Mouse (Mus musculus): Measurements from ENCODE around the gene Galnt9.

Gene Galnt9

DNA sequence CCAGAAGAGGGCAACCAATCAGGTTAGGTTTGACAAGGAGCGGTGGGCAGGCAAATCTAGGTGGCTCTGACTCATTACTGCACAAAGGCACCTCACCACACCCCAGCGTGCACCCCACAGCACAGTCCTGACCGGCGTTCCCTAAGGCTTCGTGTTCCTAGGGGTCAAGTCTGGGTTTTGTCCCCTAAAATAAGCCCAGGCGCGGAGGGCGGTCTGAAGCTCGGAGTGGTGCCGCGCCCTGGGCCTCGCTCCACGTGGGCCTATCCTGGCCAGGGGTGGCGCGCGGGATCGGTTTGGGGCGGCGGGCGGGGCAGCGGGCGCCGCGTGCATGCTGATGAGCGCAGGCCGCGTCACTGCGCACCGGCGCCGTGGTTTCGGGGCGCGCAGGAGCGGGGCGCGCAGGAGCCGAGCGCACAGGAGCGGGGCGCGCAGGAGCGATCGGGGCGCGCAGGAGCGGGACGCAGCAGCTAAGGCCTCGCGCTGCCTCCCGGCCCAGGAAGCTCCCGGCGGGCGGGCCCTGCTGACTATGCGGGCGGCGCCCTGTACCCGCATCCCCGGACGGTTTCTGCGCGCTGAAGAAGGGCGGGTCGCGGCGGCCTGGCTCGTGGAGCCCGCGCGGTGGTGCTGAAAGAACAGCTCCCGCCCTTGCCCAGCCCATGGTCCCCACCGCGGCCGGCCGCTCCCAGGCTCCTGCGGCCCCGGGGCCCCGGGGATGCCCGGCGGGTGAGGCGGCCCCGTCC, at the start of gene Galnt9:
Gene Galnt9, plus strand, starts transcription at position 405 of the 740 bp plus-strand sequence.
- DNase-seq (ENCODE audit: low spot score), result peak; percentile 87

DNA sequence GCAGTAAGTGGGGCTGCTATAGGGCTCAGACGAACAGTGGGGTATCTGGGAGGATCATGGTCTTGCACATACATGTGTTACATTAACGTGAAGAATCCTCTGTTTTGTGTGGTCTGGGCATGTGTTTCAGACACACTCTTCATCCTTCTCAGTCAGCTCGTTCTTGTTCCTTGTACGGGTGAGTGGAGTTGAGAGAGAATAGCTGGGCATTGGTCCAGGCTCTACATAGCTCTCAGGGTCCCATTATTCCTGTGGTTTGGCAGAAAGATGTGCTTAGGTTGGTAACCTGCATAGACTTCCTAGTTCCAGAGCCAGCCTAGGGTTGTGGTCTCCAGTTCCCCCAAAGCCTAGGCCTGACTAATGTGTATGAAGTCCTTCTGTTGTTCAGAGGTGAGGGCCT, 49.8 kb upstream of the Galnt9 start:
- DNase-seq (ENCODE audit: low spot score), result no peak

DNA sequence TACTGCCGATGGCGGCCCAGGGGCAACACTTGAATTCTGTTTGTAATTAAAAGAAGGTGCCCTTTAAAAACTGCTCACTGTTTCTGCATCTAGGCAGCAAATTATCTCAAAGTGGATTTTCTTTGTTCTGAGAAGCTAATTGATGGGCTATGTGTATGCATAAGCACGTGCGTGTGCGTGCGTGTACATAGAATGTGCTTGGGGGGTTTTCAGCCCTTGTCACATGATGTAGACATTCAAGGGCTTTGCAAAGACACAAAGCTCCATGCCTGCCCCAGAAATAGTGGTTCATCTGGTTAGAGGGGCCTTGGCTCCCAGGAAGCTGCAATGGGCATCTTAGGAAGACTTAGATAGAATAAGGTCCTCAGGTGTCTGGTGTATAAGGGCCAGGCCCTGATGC, 49.1 kb upstream of the Galnt9 start:
- no peak for DNase-seq (ENCODE audit: low spot score)

DNA sequence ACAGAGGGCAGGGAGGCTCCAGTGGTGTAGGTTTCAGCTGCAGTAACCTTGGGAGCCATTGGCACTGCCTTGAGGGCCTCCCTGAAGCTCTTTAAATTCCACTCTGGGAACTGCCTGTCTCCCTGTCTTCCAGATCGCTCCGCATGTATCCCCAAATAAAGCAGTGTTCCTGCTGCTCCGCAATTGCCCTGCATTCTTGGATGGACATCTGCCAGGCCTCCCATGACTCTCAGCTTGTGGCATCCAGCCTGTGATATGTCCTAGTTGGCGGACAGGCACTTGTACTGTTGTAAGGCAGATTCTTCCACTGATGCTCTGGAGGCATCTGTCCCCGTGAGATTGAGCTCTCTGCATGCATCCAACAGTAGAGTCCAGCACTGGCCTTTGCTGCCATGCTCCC, 46.6 kb upstream of the Galnt9 start:
- DNase-seq (ENCODE audit: low spot score), result no peak

DNA sequence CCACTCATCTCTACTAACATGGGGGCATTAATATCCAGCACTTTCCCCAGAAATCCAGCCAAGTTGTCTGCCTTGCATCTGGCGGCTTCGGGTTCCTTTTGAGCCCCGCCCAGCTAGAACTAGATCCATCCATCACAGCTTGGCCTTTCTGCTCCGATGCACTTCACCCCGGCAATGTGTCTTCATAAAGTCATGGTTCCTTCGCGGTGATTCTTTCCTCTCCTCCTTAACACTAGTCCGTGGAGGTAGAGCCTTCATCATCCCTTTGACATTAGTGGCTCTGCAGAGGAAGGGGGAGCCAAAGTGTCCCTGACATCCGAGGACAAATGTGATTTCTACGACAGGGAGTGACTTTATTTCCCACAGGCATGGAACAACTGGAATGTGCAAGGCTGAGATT, 46.1 kb upstream of the Galnt9 start:
- DNase-seq (ENCODE audit: low spot score), result no peak

DNA sequence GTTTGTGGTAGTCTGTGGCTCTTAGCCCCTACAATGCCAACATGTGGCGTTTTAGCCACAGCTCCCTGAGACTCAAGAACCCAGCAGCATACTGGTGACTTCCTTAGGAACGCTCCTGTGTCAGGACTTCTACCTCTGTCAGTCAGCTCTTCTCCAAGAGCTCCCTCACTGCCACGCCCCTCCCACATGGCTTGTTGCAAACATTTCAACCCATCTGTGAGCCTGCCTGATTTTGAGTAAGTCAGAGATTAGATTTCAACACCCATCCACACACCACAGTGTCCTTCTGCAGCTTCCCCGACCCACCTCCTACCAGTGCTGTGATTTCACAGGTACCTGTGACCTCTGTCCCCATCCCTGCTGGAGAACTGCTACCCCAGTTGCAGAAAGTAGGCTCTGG, 43.9 kb upstream of the Galnt9 start:
- DNase-seq (ENCODE audit: low spot score), result no peak

DNA sequence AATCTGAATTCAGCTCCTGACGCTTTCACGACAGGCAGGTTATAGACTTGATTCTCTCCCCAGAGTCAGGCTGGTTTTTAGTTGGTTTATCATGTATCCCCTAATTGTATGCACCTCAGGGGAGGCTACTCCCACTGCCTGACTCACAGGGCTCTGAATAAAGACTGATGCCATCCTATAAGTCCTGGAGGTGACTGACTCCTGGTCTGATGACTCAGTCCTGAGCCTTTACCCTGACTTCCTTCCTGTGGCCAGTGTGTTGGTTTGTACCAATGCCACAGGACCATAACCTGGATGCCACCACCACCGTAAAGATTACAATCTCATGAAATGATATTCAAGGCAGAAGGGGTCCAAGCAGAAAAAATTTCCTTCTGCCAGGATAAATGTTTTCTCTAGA, 40.8 kb upstream of the Galnt9 start:
- DNase-seq (ENCODE audit: low spot score), result no peak

DNA sequence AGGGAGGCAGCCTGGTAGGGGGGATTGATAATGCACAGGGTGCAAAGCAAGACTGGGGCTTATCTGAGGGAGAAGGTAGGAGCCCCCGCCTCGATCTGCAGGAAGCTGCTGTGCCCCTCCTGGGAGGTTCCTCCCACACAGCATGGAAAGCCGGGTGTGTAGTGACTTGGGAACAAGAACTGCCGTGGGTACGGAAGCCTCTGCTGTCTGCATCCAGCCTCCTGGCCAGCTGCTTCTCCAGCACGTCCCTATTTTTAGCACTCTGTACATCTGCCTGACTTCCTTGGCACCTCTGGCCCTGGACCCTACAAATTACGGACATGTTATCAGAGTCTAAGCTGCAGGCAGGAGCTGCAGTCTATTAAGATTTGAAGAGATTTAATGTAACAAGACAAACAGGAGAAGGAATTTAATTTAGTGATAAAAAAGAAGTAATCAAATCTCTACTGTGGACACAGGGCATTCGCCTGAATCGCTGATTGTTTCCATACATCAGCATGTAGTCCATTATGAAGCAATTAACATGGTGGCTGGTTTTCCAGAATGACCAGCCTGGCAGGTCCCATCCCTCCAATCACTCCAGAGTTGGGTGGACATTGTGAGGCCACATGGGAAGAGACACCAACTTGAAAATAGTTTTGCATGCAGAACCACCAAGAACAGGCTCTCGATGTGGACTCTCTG, 38.4 kb upstream of the Galnt9 start:
- DNase-seq (ENCODE audit: low spot score), result no peak

DNA sequence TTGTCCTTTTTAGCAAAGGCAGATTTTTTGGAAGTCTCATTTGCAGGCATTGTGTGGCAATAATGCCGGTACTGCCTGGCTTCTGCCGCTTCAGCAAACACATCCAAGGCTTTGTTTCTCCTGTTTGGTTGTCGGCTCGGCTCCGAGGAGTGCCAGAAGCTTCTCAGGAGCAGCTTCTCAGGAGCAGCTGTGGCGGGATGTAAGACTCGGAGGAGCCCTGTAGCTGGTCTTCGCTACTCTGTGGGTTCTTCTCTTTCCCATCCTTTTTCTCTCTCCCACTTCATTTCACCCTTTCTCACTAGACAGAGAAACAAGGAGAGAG, 37.9 kb upstream of the Galnt9 start:
- DNase-seq (ENCODE audit: low spot score), result no peak

DNA sequence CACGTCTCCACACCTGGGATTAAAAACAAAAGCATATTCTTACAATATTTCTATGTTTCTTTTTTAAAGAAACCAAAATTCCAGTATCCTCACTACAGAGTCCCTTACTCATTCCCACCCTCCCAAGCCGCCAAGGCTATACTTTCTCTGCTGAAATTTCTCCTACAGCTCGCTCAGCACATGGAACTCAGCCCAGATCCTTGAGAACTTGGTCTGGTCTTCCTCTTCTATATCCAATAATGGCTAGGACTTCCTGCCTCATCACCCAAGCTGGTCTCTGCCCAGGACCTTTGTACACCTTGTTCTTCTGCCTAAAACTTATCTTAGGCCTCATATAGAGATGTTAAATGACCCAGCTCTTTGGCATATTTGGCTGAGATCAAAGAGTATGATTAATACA, 37.3 kb upstream of the Galnt9 start:
- no peak for DNase-seq (ENCODE audit: low spot score)

DNA sequence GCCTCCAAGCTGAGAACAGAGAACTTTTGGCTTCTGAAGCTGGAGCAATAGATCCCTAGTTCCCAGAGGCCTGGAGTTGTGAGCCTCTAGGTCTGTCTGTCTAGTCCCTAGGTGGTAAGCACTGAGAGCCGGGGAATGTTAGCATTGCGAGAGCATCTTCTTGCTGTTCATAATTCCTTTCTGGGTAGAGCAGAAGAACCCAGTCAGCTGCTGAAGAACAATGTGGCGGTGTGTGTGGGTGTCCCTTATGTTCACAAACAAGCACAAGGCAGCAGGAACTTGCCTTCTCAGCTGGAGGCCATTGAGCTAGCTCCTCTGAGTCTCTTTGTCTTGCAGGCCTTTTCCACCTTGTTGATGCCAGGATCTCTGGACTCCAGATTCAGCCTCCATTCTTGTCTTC, 36.2 kb upstream of the Galnt9 start:
- no peak for DNase-seq (ENCODE audit: low spot score)

DNA sequence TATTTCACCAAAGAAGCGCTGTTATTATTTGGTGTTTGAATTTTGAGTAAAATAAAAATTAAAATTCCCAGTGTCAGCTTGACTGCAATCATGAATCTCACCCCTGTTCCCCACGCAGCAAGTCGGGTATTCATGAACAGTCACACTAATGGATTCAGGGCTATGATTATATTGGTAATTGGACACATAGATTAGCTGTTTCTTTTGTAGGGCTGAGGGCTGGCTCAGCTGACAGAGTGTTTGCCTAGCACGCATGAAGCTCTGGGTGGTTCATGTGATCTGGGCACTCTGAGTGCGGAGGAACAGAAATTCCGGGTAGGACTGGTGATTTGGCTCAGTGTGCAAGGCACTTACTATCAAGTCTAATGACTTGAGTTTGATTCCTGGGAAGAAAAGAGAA, 33.8 kb upstream of the Galnt9 start:
- DNase-seq (ENCODE audit: low spot score), result no peak

DNA sequence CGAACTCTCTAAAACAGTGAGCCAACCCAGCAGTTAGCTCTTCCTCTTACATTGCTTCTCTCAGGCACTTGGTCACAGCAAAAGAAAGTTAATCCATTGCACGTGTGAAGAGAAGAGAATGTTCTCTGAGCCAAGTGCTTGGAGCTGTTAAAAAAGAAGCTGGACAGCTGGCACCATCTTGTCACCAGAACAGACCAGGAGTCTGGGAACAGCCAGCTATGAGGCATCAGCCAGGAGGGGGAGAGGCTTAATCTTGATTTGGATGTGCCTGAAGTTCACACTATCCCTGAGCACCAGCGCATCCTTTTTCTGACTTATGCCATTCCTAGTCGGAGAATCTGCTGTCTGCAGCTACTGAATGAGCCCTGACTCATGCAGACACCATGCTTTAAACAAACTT, 30.4 kb upstream of the Galnt9 start:
- no peak for DNase-seq (ENCODE audit: low spot score)

DNA sequence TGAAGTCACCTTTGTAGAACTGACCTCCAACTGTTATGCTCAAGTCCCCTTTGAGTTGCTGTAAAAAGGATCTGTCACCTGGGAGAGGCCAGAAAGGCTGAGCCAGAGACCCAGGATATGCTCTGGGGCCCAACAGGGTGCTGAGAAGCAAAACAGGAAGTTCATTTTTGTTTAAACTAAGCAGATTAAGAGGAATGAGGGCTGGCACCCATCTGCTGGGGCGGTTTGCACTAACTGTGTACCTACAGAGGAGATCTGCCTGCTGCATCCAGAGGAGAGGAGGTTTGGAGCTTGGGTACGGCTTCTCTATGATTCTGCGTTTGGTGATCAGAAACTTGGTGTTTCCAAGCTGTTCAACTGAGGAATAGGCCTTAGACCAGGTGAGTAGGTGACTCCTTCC, 29.5 kb upstream of the Galnt9 start:
- DNase-seq (ENCODE audit: low spot score), result no peak

DNA sequence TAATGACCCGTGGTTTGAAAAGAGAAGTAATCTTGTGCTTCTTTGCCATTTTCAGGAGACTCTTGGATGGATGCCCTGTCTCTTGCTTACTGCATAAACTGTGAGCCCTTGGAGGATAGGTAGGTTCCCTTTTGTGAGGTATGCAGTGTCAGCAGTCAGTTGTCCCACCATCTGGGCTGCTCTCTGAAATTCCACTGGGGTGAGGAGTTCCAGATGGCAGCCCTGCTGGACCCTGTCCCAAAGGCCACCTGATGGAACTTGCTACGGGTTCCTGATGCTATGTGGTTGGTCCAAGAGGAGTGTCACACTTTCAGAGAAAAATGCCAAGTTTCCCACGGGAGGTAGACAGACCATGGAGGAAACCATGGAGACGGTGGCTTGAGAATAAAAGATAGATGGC, 27.8 kb upstream of the Galnt9 start:
- no peak for DNase-seq (ENCODE audit: low spot score)

DNA sequence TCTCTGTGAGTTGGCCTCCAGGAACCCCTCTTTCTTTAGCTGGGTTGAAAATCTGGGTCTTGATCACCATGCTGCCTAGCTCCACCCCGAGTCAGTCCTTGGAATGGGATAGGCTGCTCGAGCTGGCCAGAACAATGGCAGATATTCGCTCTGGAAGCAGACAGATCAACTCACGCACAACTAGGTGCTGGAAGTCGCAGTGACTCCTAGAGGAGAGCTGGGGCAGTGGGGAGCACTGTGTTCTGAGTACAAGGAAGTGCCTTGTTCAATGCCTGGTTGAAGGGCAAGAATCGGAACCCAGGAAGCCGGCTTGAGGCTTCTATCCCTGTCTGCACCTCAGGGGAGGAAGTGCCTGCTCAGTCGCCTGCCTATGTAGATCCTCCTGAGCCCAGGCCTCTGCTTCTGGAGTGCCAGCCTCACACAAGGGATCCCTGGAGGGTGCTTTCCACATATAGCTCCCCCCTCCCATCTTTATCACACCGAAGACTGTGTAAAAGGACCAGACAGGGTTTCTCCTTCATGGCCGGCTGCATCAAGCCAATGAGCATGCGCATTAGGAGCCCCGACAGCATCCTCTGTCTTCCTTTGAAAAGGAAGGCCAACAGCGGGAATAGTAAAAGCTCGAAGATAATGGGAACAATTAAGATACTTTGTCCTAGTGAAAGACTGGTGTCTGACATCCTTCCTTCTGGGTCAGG, 25.9 kb upstream of the Galnt9 start:
- DNase-seq (ENCODE audit: low spot score), result no peak

DNA sequence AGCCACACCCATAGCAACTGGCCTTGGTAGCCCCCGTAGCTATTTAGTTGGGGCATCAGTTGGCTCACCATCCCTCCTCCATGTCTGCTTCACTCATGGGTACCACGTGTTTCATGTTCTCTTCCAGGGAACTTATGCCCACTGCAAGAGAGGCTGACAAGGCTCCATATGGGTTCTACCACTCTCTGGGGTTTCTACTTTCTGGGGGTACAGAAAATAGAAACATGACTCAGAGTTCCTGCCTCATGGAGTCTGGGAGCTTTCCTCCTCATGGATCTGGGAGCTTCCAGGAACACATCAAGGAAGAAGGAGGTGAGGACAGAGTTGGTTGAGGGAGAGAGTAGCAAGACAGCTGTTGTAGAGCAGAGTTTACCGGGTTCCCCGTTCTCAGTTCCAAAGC, 23.2 kb upstream of the Galnt9 start:
- DNase-seq (ENCODE audit: low spot score), result no peak

DNA sequence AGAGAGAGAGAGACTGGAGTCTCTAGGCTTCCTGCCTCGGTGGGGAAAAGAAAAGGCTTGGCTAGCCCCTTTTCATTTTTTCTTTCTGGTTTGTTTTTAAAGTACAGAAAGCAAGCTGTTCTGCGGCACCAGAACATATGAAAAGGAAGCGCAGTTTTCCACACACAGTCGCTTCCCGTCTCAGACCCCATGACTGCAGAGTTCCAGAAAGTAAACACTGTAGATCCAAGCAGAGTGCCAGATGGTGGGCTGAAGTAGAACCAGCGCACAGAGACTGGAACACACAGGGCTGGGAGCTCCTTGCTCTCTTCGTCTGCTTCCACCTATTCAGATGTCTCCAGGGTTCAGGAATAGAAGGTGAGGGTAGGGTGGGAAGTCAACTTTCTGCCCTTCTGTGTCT, 22.3 kb upstream of the Galnt9 start:
- DNase-seq (ENCODE audit: low spot score), result no peak

DNA sequence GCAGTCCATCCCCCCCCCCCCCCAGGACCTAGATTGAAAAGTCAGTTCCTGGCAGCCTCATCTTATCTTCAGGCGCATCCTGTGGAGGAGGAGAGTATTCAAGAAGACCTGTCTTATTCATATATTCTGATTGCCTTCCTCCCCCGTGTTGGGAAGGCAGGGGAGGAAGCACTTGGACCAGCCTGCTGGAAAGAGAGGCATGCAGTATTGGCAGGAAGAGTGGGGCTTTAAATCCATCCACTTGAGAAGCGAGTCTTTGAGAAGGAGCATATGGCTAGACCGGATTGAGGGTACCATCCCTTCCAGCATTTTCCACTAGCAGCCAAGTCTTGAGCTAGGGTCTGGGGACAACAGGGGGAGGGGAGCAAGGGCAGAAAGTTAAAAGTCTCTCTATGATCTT, 20.9 kb upstream of the Galnt9 start:
- DNase-seq (ENCODE audit: low spot score), result no peak

DNA sequence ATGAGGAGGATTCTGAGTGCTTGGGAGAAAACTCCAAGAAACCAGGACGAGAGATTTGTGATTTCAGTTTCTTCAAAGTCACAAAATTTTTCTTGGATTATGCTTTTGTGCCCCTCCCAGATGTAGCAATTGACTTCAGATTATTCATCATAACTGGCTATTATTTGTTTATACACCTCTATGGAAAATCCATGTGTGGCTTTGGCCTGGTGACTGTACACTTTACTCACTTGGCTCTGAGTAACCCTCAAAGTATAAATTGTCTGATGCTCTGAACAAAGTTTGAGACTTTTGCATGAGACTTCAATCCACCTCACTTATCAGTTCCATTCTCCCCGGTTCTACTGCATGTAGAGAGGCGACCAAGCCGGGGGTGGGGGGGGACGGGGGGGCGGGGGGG, 18.5 kb upstream of the Galnt9 start:
- DNase-seq (ENCODE audit: low spot score), result no peak

DNA sequence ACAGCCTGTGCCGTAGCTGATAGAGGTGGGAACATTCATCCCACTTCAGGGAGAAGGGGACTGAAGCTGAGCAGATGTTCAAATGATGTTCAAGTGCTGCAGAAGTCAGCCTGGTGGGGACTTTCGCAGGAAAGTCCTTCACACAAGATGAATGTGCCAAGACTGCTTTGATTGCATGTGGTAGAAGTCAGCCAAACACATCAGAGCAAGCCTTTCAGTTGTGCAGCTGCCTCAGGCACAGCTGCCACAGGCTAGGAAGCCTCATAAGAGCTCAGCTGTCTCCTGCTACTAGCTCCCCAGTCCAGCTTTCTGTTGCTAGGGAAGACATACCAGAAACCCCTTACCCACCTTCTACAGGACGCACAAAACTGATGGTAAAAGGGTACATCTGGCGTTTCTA, 17.6 kb upstream of the Galnt9 start:
- DNase-seq (ENCODE audit: low spot score), result no peak

DNA sequence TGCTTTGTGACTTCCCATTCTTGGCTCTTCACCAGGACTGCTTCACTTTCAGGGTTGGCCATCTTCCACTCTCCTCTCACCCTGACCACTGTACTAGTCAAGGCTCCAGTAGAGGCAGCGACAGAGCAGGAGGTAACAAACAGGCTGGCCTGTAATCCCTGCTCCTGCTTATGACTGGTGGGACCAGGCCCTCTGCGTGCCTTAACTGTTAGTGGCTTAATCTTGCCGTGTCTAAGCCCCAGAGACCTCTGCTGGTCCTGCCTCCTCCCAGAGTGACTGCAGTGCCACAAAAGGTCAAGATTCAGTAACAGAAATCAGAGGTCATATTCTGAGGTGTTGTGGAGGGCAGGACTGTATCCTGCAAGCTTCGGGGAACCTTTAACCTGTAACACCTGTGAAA, 13.1 kb upstream of the Galnt9 start:
- DNase-seq (ENCODE audit: low spot score), result no peak

DNA sequence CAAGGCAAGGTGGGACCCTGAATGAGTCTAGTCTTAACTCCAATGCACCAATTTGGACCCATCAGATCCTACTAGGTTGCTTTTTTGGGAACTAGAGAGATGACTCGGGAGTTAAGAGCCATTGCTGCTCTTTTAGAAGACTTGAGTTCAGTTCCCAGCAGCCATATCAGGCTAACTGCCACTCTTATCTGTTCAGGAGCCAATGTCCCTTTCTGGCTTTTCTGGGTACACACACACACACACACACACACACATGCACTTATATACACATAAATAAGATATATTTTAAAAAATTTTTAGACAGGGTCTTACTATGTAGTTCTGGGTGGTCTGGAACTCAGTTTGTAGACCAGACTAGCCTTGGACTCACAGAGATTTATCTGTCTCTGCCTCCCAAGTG, 9.8 kb upstream of the Galnt9 start:
- no peak for DNase-seq (ENCODE audit: low spot score)

DNA sequence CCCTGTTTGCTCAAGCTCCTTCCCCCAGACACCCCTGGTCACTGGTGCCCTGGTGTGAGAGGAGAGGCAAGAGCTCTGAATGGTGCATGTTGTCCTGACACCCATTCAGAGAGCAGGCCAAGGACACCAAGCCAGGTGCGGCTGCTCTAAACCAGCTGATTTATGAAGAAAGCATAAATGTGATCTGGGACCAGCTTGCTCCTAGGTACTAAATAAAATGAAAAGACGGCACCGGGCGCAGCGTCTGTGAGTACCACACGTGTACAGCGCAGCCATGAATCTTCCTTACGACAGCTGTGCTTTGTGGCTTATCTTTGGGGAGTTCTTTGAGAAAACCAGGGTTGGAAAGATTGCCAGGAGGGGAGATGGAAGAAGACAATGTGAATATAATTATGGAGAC, 8.2 kb upstream of the Galnt9 start:
- DNase-seq (ENCODE audit: low spot score), result no peak

All from testis, postnatal 10 days (tissue).